10 mouse cellular contexts compared by ENCODE assay signal in the genomic region with DNA sequence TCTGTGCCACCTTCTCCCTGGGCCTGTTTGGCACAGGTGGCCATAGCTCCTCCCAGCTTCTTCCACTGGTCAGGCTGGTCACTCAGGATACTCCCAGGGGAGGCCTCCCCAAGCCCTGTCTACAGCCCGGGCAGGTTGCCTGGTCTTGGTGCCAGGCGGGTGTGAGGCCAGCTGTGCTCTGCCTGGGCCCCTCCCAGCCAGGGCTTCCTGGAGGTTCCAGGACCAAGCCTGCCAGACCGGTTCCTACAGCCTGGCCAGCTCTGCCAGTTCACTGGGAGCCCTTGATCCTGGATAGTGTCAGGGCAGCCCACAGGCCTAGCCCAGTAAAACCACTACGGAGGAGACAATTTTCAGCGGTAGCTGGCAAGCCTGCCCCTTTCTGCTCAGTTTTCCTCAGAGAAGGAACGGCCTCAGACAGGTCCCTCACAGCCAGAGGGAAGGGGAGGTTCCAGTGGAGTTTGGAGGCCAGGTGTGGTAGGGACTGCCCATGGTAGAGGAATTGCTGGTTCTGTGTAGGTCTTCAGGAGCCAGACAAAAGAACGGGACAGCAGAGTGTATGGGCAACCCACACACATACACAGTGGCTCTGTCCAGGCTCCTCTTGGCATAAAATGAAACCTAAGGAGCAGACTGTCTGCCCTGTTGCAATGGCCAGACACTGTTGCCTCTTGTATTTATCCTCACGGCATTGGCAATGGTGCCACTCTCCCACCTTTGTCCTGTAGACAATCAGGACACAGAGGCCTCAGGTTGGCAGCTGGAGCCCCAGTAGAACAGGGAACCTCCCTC.
DNase-seq lines count a peak whose midpoint lies in the region; ATAC-seq and TF ChIP-seq lines count a peak whose summit lies in the region.
"Had no signal": no experiment of that assay in that cellular context is flagged by ENCODE, and none has a peak within 500 bp of the region (broad histone marks: within the 10 kb centered on the region; RNA-seq: fewer than 3 reads in every experiment).

No protein-coding gene starts in this region.

- peak; percentile 66 for DNase-seq in cerebellum, adult 9-11 months
- DNase-seq in fat pad, adult 2 months (ENCODE audit: extremely low read depth, low read depth, low spot score) = peak; percentile 86
- DNase-seq in lung, postnatal 0 days (ENCODE audit: low spot score) = peak; percentile 95
- DNase-seq in B cell, adult 2 months = no peak
- no peak for DNase-seq in frontal cortex, postnatal 14 days (ENCODE audit: low spot score in 2 of 2)
- no peak for DNase-seq in frontal cortex, postnatal 10 days (ENCODE audit: low spot score in 2 of 2)

- no peak overlapping the region; the same call in 1 of the 2 replicates for H3K4me2 ChIP-seq in intestine, postnatal 0 days (replicated peaks; ENCODE audit: low read depth)
- no peak overlapping the region for H3K4me2 ChIP-seq in lung, postnatal 0 days (replicated peaks; ENCODE audit: low read depth, low read length)
- H3K4me2 ChIP-seq: midbrain, embryonic 12.5 days had no signal

- H3K36me3 ChIP-seq in intestine, postnatal 0 days (ENCODE audit: control insufficient read depth, insufficient read depth) = peaks cover 1% of the 10 kb centered on the region; the same call in 1 of the 2 replicates
- no peaks in the 10 kb centered on the region for H3K36me3 ChIP-seq in lung, postnatal 0 days (ENCODE audit: insufficient read depth, low read length)
- H3K36me3 ChIP-seq: midbrain, embryonic 12.5 days had no signal

- H3K4me1 ChIP-seq in intestine, postnatal 0 days (replicated peaks; ENCODE audit: control insufficient read depth, insufficient read depth, low read length) = peaks cover 13% of the 10 kb centered on the region
- peaks cover 34% of the 10 kb centered on the region for H3K4me1 ChIP-seq in lung, postnatal 0 days (ENCODE audit: insufficient read depth, low read depth, low read length)

- no peak; the same call in 1 of the 2 replicates for TF ChIP-seq EP300 in lung, postnatal 0 days (IDR thresholded peaks at IDR 0.05)

- H3K9me3 ChIP-seq in intestine, postnatal 0 days (ENCODE audit: control insufficient read depth) = no peaks in the 10 kb centered on the region
- no peaks in the 10 kb centered on the region for H3K9me3 ChIP-seq in lung, postnatal 0 days (ENCODE audit: low read length)
- H3K9me3 ChIP-seq: midbrain, embryonic 12.5 days had no signal

- H3K27me3 ChIP-seq in intestine, postnatal 0 days (replicated peaks; ENCODE audit: control insufficient read depth, insufficient read depth, low read length) = no peaks in the 10 kb centered on the region
- H3K27me3 ChIP-seq in lung, postnatal 0 days (replicated peaks; ENCODE audit: insufficient read depth, low read length) = no peaks in the 10 kb centered on the region
- H3K27me3 ChIP-seq: CH12.LX had no signal

- no peak overlapping the region for H3K9ac ChIP-seq in intestine, postnatal 0 days (ENCODE audit: low read depth, low read length)
- peak overlapping the region; percentile 5; the same call in 1 of the 2 replicates for H3K9ac ChIP-seq in lung, postnatal 0 days (replicated peaks; ENCODE audit: low read depth)

- H3K27ac ChIP-seq in intestine, postnatal 0 days (ENCODE audit: low read depth, low read length) = peak overlapping the region; percentile 82
- H3K27ac ChIP-seq in lung, postnatal 0 days (ENCODE audit: low read length) = peak overlapping the region; percentile 94
- H3K27ac ChIP-seq: midbrain, embryonic 12.5 days had no signal

- no peak for ATAC-seq in cerebellum, adult (ENCODE audit: insufficient number of reproducible peaks, low FRiP score, low TSS enrichment)
- peak; percentile 76 for ATAC-seq in intestine, postnatal 0 days
- ATAC-seq in lung, postnatal 0 days = peak; percentile 69

- H3K4me3 ChIP-seq in intestine, postnatal 0 days (ENCODE audit: low read depth, low read length) = no peak overlapping the region
- H3K4me3 ChIP-seq in lung, postnatal 0 days (ENCODE audit: low read depth, low read length) = no peak overlapping the region
- H3K4me3 ChIP-seq: midbrain, embryonic 12.5 days had no signal

- TF ChIP-seq CTCF in intestine, postnatal 0 days (IDR thresholded peaks at IDR 0.05; ENCODE audit: low read depth) = no peak
- TF ChIP-seq CTCF in lung, postnatal 0 days (IDR thresholded peaks at IDR 0.05) = no peak

- 40% methylated on average over 8 of the region's 8 CpGs for WGBS in intestine, postnatal 0 days
- 33% methylated on average over 8 of the region's 8 CpGs for WGBS in lung, postnatal 0 days

Comparison
In these comparisons a context has a peak if more than half of its experiments do, and no peak if none do; other contexts are left out.
1. DNase-seq: peak in cerebellum, adult 9-11 months (single experiment), fat pad, adult 2 months (single experiment) and lung, postnatal 0 days (single experiment); none in B cell, adult 2 months (0 of 2), frontal cortex, postnatal 14 days (0 of 2) and frontal cortex, postnatal 10 days (0 of 2).